Mouse (Mus musculus): ENCODE results near the gene Creb3. TPM values are rescaled to one million over a fixed set of nuclear protein-coding genes. Genes with fewer than 3 reads are reported as not detected.
"Not testable (repeated sequence)": the region's sequence is repeated elsewhere in the genome, so short reads cannot be mapped to it uniquely, and the experiment has no call there.

The Creb3 gene
- polyA plus RNA-seq, 1 experiment from 2014 or later: 86.2 TPM

GRCm38 (mm10) chr4:43549055-43549454 lies 13.1 kb upstream of the Creb3 start:
- Histone ChIP-seq H3K27ac (ENCODE audit: low read depth, low read length) (no peak overlapping the region), H3K9ac (replicated peaks; ENCODE audit: low read depth, low read length) (no peak overlapping the region), H3K4me3 (ENCODE audit: low read depth, low read length) (no peak overlapping the region), H3K36me3 (ENCODE audit: control insufficient read depth, insufficient read depth, low read length) (peaks cover 88% of the 10 kb centered on the region), H3K27me3 (ENCODE audit: control insufficient read depth, insufficient read depth, low read length) (no peaks in the 10 kb centered on the region), H3K9me3 (ENCODE audit: control insufficient read depth, low read length) (no peaks in the 10 kb centered on the region), H3K4me2 (ENCODE audit: low read depth, low read length) (no peak overlapping the region), H3K4me1 (ENCODE audit: control insufficient read depth, insufficient read depth, low read length) (no peaks in the 10 kb centered on the region)
- no peak for ATAC-seq (ENCODE audit: low read depth)
- 95% methylated on average over 12 of the region's 12 CpGs for WGBS

- not testable (repeated sequence) for H3K9me3 ChIP-seq (ENCODE audit: control insufficient read depth, low read length); H3K9ac ChIP-seq (replicated peaks; ENCODE audit: low read depth, low read length); H3K4me3 ChIP-seq (ENCODE audit: low read depth, low read length); H3K27ac ChIP-seq (ENCODE audit: low read depth, low read length); H3K27me3 ChIP-seq (ENCODE audit: control insufficient read depth, insufficient read depth, low read length); H3K4me2 ChIP-seq (ENCODE audit: low read depth, low read length); H3K4me1 ChIP-seq (ENCODE audit: control insufficient read depth, insufficient read depth, low read length); ATAC-seq (ENCODE audit: low read depth)
- H3K36me3 ChIP-seq (ENCODE audit: control insufficient read depth, insufficient read depth, low read length): peaks cover 81% of the 10 kb centered on the region
- WGBS: 85% methylated on average over 6 of the region's 6 CpGs
Measured at GRCm38 (mm10) chr4:43551854-43552253, 10.3 kb upstream of the Creb3 start.

- H3K27ac ChIP-seq (ENCODE audit: low read depth, low read length): no peak overlapping the region
- no peaks in the 10 kb centered on the region for H3K9me3 ChIP-seq (ENCODE audit: control insufficient read depth, low read length)
- H3K36me3 ChIP-seq (ENCODE audit: control insufficient read depth, insufficient read depth, low read length): peaks cover 76% of the 10 kb centered on the region
- H3K27me3 ChIP-seq (ENCODE audit: control insufficient read depth, insufficient read depth, low read length): no peaks in the 10 kb centered on the region
- H3K4me2 ChIP-seq (ENCODE audit: low read depth, low read length): no peak overlapping the region
- no peak for ATAC-seq (ENCODE audit: low read depth)
- H3K4me3 ChIP-seq (ENCODE audit: low read depth, low read length): no peak overlapping the region
- H3K9ac ChIP-seq (replicated peaks; ENCODE audit: low read depth, low read length): no peak overlapping the region
- H3K4me1 ChIP-seq (ENCODE audit: control insufficient read depth, insufficient read depth, low read length): no peaks in the 10 kb centered on the region
- WGBS: 44% methylated on average over 5 of the region's 5 CpGs
Measured at GRCm38 (mm10) chr4:43552437-43552836, 9.7 kb upstream of the Creb3 start.

GRCm38 (mm10) chr4:43553891-43554290 lies 8.2 kb upstream of the Creb3 start:
- no peak for ATAC-seq (ENCODE audit: low read depth)
- Histone ChIP-seq H3K27ac (ENCODE audit: low read depth, low read length) (no peak overlapping the region), H3K9me3 (ENCODE audit: control insufficient read depth, low read length) (no peaks in the 10 kb centered on the region), H3K9ac (replicated peaks; ENCODE audit: low read depth, low read length) (no peak overlapping the region), H3K4me1 (ENCODE audit: control insufficient read depth, insufficient read depth, low read length) (0 out of 2 replicates have a peak, but pooled peaks cover 2% of the 10 kb centered on the region), H3K36me3 (ENCODE audit: control insufficient read depth, insufficient read depth, low read length) (peaks cover 62% of the 10 kb centered on the region), H3K4me2 (ENCODE audit: low read depth, low read length) (no peak overlapping the region), H3K27me3 (ENCODE audit: control insufficient read depth, insufficient read depth, low read length) (no peaks in the 10 kb centered on the region), H3K4me3 (ENCODE audit: low read depth, low read length) (no peak overlapping the region)

GRCm38 (mm10) chr4:43555926-43556325 lies 6.2 kb upstream of the Creb3 start:
- Histone ChIP-seq H3K27ac (ENCODE audit: low read depth, low read length) (no peak overlapping the region), H3K4me1 (ENCODE audit: control insufficient read depth, insufficient read depth, low read length) (peaks cover 14% of the 10 kb centered on the region), H3K9me3 (ENCODE audit: control insufficient read depth, low read length) (no peaks in the 10 kb centered on the region), H3K4me2 (ENCODE audit: low read depth, low read length) (no peak overlapping the region), H3K9ac (replicated peaks; ENCODE audit: low read depth, low read length) (no peak overlapping the region), H3K4me3 (ENCODE audit: low read depth, low read length) (no peak overlapping the region), H3K36me3 (ENCODE audit: control insufficient read depth, insufficient read depth, low read length) (peaks cover 46% of the 10 kb centered on the region), H3K27me3 (ENCODE audit: control insufficient read depth, insufficient read depth, low read length) (no peaks in the 10 kb centered on the region)
- no peak for ATAC-seq (ENCODE audit: low read depth)
- 98% methylated on average over 7 of the region's 7 CpGs for WGBS

- no peak overlapping the region for H3K27ac ChIP-seq (ENCODE audit: low read depth, low read length)
- no peak for ATAC-seq (ENCODE audit: low read depth)
- no peak overlapping the region for H3K4me3 ChIP-seq (ENCODE audit: low read depth, low read length)
- no peaks in the 10 kb centered on the region for H3K9me3 ChIP-seq (ENCODE audit: control insufficient read depth, low read length)
- H3K4me1 ChIP-seq (ENCODE audit: control insufficient read depth, insufficient read depth, low read length): peaks cover 22% of the 10 kb centered on the region
- 46% methylated on average over 5 of the region's 5 CpGs for WGBS
- no peak overlapping the region for H3K9ac ChIP-seq (replicated peaks; ENCODE audit: low read depth, low read length)
- no peaks in the 10 kb centered on the region for H3K27me3 ChIP-seq (ENCODE audit: control insufficient read depth, insufficient read depth, low read length)
- peaks cover 28% of the 10 kb centered on the region for H3K36me3 ChIP-seq (ENCODE audit: control insufficient read depth, insufficient read depth, low read length)
- no peak overlapping the region for H3K4me2 ChIP-seq (ENCODE audit: low read depth, low read length)
Measured at GRCm38 (mm10) chr4:43558028-43558630, 4.0 kb upstream of the Creb3 start.

GRCm38 (mm10) chr4:43558631-43559356 lies 3.3 kb upstream of the Creb3 start:
- Histone ChIP-seq H3K27ac (ENCODE audit: low read depth, low read length) (no peak overlapping the region), H3K4me2 (ENCODE audit: low read depth, low read length) (peak overlapping the region; percentile 29), H3K36me3 (ENCODE audit: control insufficient read depth, insufficient read depth, low read length) (peaks cover 22% of the 10 kb centered on the region), H3K4me3 (ENCODE audit: low read depth, low read length) (no peak overlapping the region), H3K27me3 (ENCODE audit: control insufficient read depth, insufficient read depth, low read length) (no peaks in the 10 kb centered on the region), H3K9me3 (ENCODE audit: control insufficient read depth, low read length) (no peaks in the 10 kb centered on the region), H3K9ac (replicated peaks; ENCODE audit: low read depth, low read length) (no peak overlapping the region), H3K4me1 (ENCODE audit: control insufficient read depth, insufficient read depth, low read length) (peaks cover 28% of the 10 kb centered on the region)
- 24% methylated on average over 13 of the region's 13 CpGs for WGBS
- no peak for ATAC-seq (ENCODE audit: low read depth)

GRCm38 (mm10) chr4:43559519-43560242 lies 2.5 kb upstream of the Creb3 start:
- H3K27me3 ChIP-seq (ENCODE audit: control insufficient read depth, insufficient read depth, low read length): no peaks in the 10 kb centered on the region
- no peak overlapping the region for H3K27ac ChIP-seq (ENCODE audit: low read depth, low read length)
- H3K4me3 ChIP-seq (ENCODE audit: low read depth, low read length): no peak overlapping the region
- ATAC-seq (ENCODE audit: low read depth): no peak
- H3K4me2 ChIP-seq (ENCODE audit: low read depth, low read length): peak overlapping the region; percentile 0; the same call in 1 of the 2 replicates
- H3K36me3 ChIP-seq (ENCODE audit: control insufficient read depth, insufficient read depth, low read length): peaks cover 14% of the 10 kb centered on the region
- H3K9ac ChIP-seq (replicated peaks; ENCODE audit: low read depth, low read length): no peak overlapping the region
- WGBS: 78% methylated on average over 13 of the region's 13 CpGs
- H3K9me3 ChIP-seq (ENCODE audit: control insufficient read depth, low read length): no peaks in the 10 kb centered on the region
- peaks cover 32% of the 10 kb centered on the region for H3K4me1 ChIP-seq (ENCODE audit: control insufficient read depth, insufficient read depth, low read length)

GRCm38 (mm10) chr4:43560243-43560611 lies 1.9 kb upstream of the Creb3 start:
- no peaks in the 10 kb centered on the region for H3K27me3 ChIP-seq (ENCODE audit: control insufficient read depth, insufficient read depth, low read length)
- ATAC-seq (ENCODE audit: low read depth): no peak
- H3K9me3 ChIP-seq (ENCODE audit: control insufficient read depth, low read length): no peaks in the 10 kb centered on the region
- H3K4me3 ChIP-seq (ENCODE audit: low read depth, low read length): no peak overlapping the region
- peak overlapping the region; percentile 0; the same call in 1 of the 2 replicates for H3K4me2 ChIP-seq (ENCODE audit: low read depth, low read length)
- no peak overlapping the region for H3K9ac ChIP-seq (replicated peaks; ENCODE audit: low read depth, low read length)
- peaks cover 14% of the 10 kb centered on the region for H3K36me3 ChIP-seq (ENCODE audit: control insufficient read depth, insufficient read depth, low read length)
- H3K27ac ChIP-seq (ENCODE audit: low read depth, low read length): no peak overlapping the region
- WGBS: 42% methylated on average over 6 of the region's 6 CpGs
- H3K4me1 ChIP-seq (ENCODE audit: control insufficient read depth, insufficient read depth, low read length): peaks cover 32% of the 10 kb centered on the region

All from neural tube, embryonic 14.5 days (tissue).